Mouse (Mus musculus) megakaryocyte, embryonic 14.5 days (primary cell): ENCODE measurements at regions not wholly inside any gene's neighbourhood (a gene's known extent, or its start where the extent isn't known, plus 50 kb on each side); places are given as distances from the start of the nearest gene placed in this dataset.

Experiments used
- H3K27me3 ChIP-seq: replicated peaks from 2 replicates; pipeline ENCODE3; 2012; ENCODE audit warnings: inconsistent platforms
- H3K36me3 ChIP-seq: replicated peaks from 2 replicates; pipeline ENCODE3; 2012; ENCODE audit warnings: low read length, inconsistent platforms, mixed read lengths
- H3K4me1 ChIP-seq: 2 replicates; pipeline ENCODE4 v1.6.1; 2012; ENCODE audit warnings: inconsistent platforms
- H3K4me3 ChIP-seq: replicated peaks from 2 replicates; pipeline ENCODE3; 2012; ENCODE audit warnings: moderate library complexity, mild to moderate bottlenecking, inconsistent platforms
- H3K9me3 ChIP-seq: 2 replicates; pipeline ENCODE4 v1.6.1; 2012; ENCODE audit warnings: inconsistent platforms
- FLI1 ChIP-seq: IDR thresholded peaks from 2 replicates; pipeline ENCODE4 v1.6.1; 2012; ENCODE audit warnings: low read length, inconsistent platforms, mixed read lengths
- GATA1 ChIP-seq: IDR thresholded peaks from 3 replicates; pipeline ENCODE4 v1.6.1; 2012; ENCODE audit warnings: mixed read lengths, low read length, inconsistent platforms, borderline replicate concordance

GRCm38 (mm10) chr9:41914611-41915010 is 209.5 kb downstream of the Sorl1 start:
- no peaks in the 10 kb centered on the region for H3K36me3 ChIP-seq
- no peaks in the 10 kb centered on the region for H3K4me1 ChIP-seq
- H3K9me3 ChIP-seq: no peaks in the 10 kb centered on the region
- no peaks in the 10 kb centered on the region for H3K27me3 ChIP-seq
- no peak for TF ChIP-seq GATA1
- H3K4me3 ChIP-seq: no peak overlapping the region

- Histone ChIP-seq H3K4me3 (no peak overlapping the region), H3K4me1 (no peaks in the 10 kb centered on the region), H3K9me3 (no peaks in the 10 kb centered on the region), H3K27me3 (no peaks in the 10 kb centered on the region), H3K36me3 (no peaks in the 10 kb centered on the region)
- no peak for TF ChIP-seq GATA1
- TF ChIP-seq FLI1: no peak
These were observed 210.2 kb downstream of the Sorl1 start for GRCm38 (mm10) chr9:41913911-41914310.

- Histone ChIP-seq H3K27me3 (no peaks in the 10 kb centered on the region), H3K4me1 (no peaks in the 10 kb centered on the region), H3K9me3 (no peaks in the 10 kb centered on the region), H3K36me3 (no peaks in the 10 kb centered on the region), H3K4me3 (no peak overlapping the region)
- TF ChIP-seq FLI1 (no peak), GATA1 (no peak)
These were observed 211.6 kb downstream of the Sorl1 start for GRCm38 (mm10) chr9:41912482-41912881.

- Histone ChIP-seq H3K4me1 (no peaks in the 10 kb centered on the region), H3K4me3 (no peak overlapping the region), H3K36me3 (no peaks in the 10 kb centered on the region), H3K9me3 (no peaks in the 10 kb centered on the region), H3K27me3 (no peaks in the 10 kb centered on the region)
- TF ChIP-seq FLI1 (no peak), GATA1 (no peak)
These were observed 223.5 kb downstream of the Sorl1 start for GRCm38 (mm10) chr9:41900606-41900974.

GRCm38 (mm10) chr9:41899766-41900605 is 224.1 kb downstream of the Sorl1 start:
- Histone ChIP-seq H3K4me1 (no peaks in the 10 kb centered on the region), H3K4me3 (no peak overlapping the region), H3K9me3 (no peaks in the 10 kb centered on the region), H3K27me3 (no peaks in the 10 kb centered on the region), H3K36me3 (no peaks in the 10 kb centered on the region)
- TF ChIP-seq GATA1 (no peak), FLI1 (no peak)

- Histone ChIP-seq H3K4me1 (no peaks in the 10 kb centered on the region), H3K27me3 (peaks cover 8% of the 10 kb centered on the region), H3K36me3 (no peaks in the 10 kb centered on the region), H3K9me3 (0 out of 2 replicates have a peak, but pooled peaks cover 3% of the 10 kb centered on the region), H3K4me3 (no peak overlapping the region)
- TF ChIP-seq FLI1 (no peak), GATA1 (no peak)
These were observed 229.0 kb downstream of the Sorl1 start for GRCm38 (mm10) chr9:41895106-41895505.

- Histone ChIP-seq H3K9me3 (0 out of 2 replicates have a peak, but pooled peaks cover 4% of the 10 kb centered on the region), H3K27me3 (peaks cover 8% of the 10 kb centered on the region), H3K36me3 (no peaks in the 10 kb centered on the region), H3K4me3 (no peak overlapping the region), H3K4me1 (no peaks in the 10 kb centered on the region)
- TF ChIP-seq FLI1 (no peak), GATA1 (no peak)
These were observed 231.3 kb downstream of the Sorl1 start for GRCm38 (mm10) chr9:41892841-41893240.

GRCm38 (mm10) chr9:41891206-41891605 is 232.9 kb downstream of the Sorl1 start:
- Histone ChIP-seq H3K4me3 (no peak overlapping the region), H3K4me1 (no peaks in the 10 kb centered on the region), H3K27me3 (peaks cover 8% of the 10 kb centered on the region), H3K9me3 (0 out of 2 replicates have a peak, but pooled peaks cover 4% of the 10 kb centered on the region), H3K36me3 (no peaks in the 10 kb centered on the region)
- no peak for TF ChIP-seq GATA1
- no peak for TF ChIP-seq FLI1

- no peaks in the 10 kb centered on the region for H3K36me3 ChIP-seq
- peaks cover 8% of the 10 kb centered on the region for H3K27me3 ChIP-seq
- 0 out of 2 replicates have a peak, but pooled peaks cover 4% of the 10 kb centered on the region for H3K9me3 ChIP-seq
- H3K4me3 ChIP-seq: no peak overlapping the region
- H3K4me1 ChIP-seq: no peaks in the 10 kb centered on the region
- TF ChIP-seq FLI1: no peak
- TF ChIP-seq GATA1: no peak
These were observed 233.6 kb downstream of the Sorl1 start for GRCm38 (mm10) chr9:41890273-41891141.
